Mouse (Mus musculus) Patski (cell line): ENCODE results near the gene Ifnl2. TPM values are rescaled to one million over a fixed set of nuclear protein-coding genes. Genes with fewer than 3 reads are reported as not detected.

Source experiments
- ATAC-seq: fragments of 100-300 bp; one replicate; pipeline ENCODE4 v1.8.0; 2021
- CTCF ChIA-PET: fragments of 350-600 bp; sonication (Branson Sonifier 250); formaldehyde crosslinking; loops from one replicate; lab custom pipeline; 2022; ENCODE audit warnings: inconsistent platforms; lab: Charles Lee
- POLR2A ChIA-PET: fragments of 350-600 bp; sonication (Branson Sonifier 250); formaldehyde crosslinking; loops from one replicate; lab custom pipeline; 2022; ENCODE audit warnings: antibody characterized with exemption, inconsistent platforms; lab: Charles Lee
- DNase-seq: peaks from one replicate; pipeline ENCODE4 v3.0.0-alpha.2; 2011; ENCODE audit warnings: low read depth, low spot score
- H3K27me3 ChIP-seq: fragments of 371-371 bp; one replicate; pipeline ENCODE4 v1.5.1; 2021
- CTCF ChIP-seq: fragments of 100-300 bp; IDR thresholded peaks from one replicate; pipeline ENCODE4 v1.5.1; 2021
- in situ Hi-C: fragments of 300-500 bp; cut with MboI; formaldehyde crosslinking; loops from 3 replicates; pipeline ENCODE4 v1.11.1; 2018; ENCODE audit warnings: low pct_unique_long_range_greater_than_20kb, mixed read lengths
- polyA plus RNA-seq: library from polyadenylated mRNA; unstranded; gene quantifications from one replicate; pipeline ENCODE4 v1.2.3, GENCODE M21; 2021

The Ifnl2 gene
- polyA plus RNA-seq, 1 experiment from 2014 or later: not detected

DNA sequence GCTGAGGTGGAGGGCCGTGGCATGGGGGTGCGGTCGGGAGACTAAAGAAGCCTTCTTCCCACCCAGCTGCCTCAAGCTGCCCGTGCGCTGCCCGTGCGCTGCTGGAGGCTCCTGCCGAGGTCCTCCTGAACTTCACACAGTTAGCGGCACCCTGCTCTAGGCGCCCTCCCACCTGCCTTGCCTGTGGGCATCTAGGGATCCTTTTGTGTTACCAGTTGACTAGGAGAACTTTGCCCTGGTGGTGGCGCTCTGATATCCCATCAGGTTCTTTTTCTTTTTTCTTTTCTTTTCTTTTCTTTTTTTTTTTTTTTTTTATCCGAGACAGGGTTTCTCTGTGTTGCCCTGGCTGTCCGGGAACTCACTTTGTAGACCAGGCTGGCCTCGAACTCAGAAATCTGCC, 19.4 kb downstream of the Ifnl2 start:
- in situ Hi-C loops: loop anchor here (25.0 kb wide), 1 partner anchor 1071 kb away; no protein-coding TSS in a partner anchor
- H3K27me3 ChIP-seq: peaks cover 16% of the 10 kb centered on the region
- no peak for TF ChIP-seq CTCF
- POLR2A ChIA-PET: no interaction called here
- CTCF ChIA-PET: no interaction called here
- DNase-seq: no peak
- ATAC-seq: no peak

DNA sequence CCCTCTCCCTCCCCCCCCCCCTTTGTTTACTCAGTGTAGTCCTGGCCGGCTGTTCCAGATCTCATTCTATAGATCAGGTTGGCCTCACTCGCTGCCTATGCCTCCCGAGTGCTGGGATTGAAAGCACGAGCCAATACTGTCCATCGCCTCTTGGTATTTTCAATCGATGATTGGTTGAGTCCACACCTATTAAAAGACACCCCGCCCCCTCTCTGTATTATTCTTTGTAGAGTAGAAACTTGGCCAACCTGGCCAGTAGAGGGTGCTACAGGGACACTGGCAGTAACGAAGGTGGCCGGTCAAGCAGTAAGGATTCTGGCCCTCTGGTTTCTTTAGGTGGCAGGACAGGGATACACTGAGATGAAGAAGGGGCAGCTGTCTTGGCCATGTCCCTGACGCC, 19.8 kb downstream of the Ifnl2 start:
- ChIA-PET POLR2A (no interaction called here), CTCF (no interaction called here)
- ATAC-seq: no peak
- in situ Hi-C loops: loop anchor here (25.0 kb wide), 1 partner anchor 1072 kb away; no protein-coding TSS in a partner anchor
- no peak for DNase-seq
- peaks cover 16% of the 10 kb centered on the region for H3K27me3 ChIP-seq
- TF ChIP-seq CTCF: peak; percentile 52

DNA sequence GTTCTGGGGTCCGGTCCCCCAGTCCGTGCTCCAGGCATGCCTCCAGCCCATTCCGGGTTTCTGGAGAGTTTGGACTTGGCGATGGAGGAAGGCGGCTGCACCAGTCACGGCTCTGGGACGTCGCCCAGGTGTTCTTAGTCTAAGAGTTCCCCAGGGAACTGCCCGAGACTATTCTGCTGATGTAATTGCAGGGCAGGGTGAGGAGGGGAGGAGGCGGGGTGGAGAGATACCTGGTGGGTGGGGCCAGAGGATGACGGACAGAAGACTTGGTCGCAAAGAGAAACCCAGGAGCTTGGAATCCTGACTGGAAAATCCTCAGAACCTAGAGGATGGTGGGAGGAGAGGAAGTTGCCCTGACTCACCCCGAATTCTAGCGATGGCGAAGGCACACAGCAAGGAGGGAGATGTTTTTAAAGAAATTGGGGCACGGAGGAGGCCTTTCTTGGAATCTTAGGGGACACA, 22.2 kb downstream of the Ifnl2 start:
- DNase-seq (no peak), ATAC-seq (no peak)
- H3K27me3 ChIP-seq: peaks cover 13% of the 10 kb centered on the region
- ChIA-PET CTCF (no interaction called here), POLR2A (no interaction called here)
- TF ChIP-seq CTCF: no peak
- in situ Hi-C loops: loop anchor here (25.0 kb wide), 1 partner anchor 1074 kb away; no protein-coding TSS in a partner anchor

DNA sequence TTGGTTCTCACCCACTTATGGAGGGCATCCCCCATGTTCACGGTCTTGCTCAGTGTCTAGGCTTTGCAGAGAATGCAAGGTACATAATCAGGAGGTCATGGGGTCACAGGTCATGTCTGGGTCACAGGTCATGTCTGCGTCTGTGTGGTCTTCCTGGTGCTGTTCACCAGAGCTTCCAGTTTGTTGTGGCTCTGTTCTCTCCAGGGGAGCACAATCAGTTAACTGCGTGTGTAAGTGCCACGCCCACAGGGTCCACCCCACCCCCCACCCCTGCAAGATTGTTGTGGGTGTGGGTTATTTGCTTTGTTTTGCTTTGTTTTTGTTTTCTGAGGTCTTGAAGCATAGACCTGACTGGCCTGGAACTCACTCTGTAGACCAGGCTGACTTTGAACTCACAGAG, 26.1 kb downstream of the Ifnl2 start:
- ChIA-PET POLR2A (no interaction called here), CTCF (no interaction called here)
- no peak for DNase-seq
- no peak for TF ChIP-seq CTCF
- in situ Hi-C loops: loop anchor here (25.0 kb wide), 1 partner anchor 1078 kb away; no protein-coding TSS in a partner anchor
- no peak for ATAC-seq
- H3K27me3 ChIP-seq: peaks cover 17% of the 10 kb centered on the region

DNA sequence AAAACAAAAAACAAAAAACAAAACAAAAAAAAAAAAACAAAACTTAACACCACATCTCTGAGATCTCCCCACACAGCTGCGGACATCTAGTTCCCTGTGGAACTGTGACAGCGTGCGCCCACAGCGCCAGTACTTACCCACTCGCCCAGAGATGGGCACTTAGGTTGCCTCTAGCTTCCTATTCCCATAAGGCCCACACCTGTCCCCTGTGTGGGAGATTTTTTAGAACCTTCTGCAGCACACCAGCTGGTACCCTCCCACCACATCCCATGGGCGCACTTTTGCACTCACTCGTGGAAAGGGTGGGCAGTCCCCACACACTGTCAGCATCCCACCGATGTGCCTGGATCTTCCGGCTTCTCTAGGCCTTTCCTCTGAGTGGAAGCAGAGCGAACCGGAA, 27.4 kb downstream of the Ifnl2 start:
- ChIA-PET POLR2A (no interaction called here), CTCF (no interaction called here)
- TF ChIP-seq CTCF: no peak
- no peak for DNase-seq
- H3K27me3 ChIP-seq: peaks cover 17% of the 10 kb centered on the region
- ATAC-seq: no peak
- in situ Hi-C loops: loop anchor here (25.0 kb wide), 1 partner anchor 1079 kb away; no protein-coding TSS in a partner anchor

DNA sequence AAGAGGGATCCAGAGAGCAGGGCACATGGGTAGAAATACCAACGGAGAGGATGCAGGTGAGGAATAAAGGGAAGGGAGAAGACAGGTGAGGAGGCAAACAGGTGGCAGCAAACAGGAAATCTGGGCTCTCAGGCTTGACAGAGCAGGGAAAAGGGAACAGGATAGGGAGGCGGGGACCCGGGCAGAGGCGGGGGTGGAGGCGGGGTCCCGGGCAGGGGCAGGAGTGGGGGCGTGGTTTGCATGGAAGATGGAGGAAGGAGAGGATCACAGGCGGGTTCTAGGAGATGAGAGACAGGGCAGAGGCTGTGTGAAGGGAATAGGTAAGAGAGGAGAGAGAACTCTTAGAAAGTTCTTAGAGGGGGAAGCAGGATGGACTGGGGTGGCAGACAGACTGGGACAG, 31.4 kb downstream of the Ifnl2 start:
- in situ Hi-C loops: loop anchor here (25.0 kb wide), 1 partner anchor 1083 kb away; no protein-coding TSS in a partner anchor
- peaks cover 13% of the 10 kb centered on the region for H3K27me3 ChIP-seq
- DNase-seq (no peak), ATAC-seq (no peak)
- TF ChIP-seq CTCF: no peak
- ChIA-PET POLR2A (no interaction called here), CTCF (no interaction called here)

DNA sequence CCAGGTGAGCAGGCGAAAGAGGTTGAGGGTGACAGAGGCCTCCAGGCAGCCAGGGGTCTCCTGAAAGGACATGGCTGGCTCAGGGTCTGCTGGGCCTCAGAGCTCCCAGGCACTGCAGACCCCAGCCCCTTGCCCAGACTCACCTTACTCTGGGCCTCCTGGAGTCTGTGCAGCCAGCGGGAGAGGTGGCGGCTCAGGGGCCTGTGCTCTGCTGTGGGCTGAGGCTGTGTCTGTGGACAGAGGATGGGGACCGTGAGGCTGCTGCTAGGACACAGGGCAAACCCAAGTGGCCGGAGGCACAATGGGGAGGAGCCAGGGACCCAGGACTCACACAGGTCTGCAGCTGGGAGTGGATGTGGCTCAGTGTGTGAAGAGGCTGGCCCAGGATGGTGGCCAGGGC, 32.9 kb downstream of the Ifnl2 start:
- ChIA-PET CTCF (no interaction called here), POLR2A (no interaction called here)
- H3K27me3 ChIP-seq: peaks cover 16% of the 10 kb centered on the region
- DNase-seq (no peak), ATAC-seq (no peak)
- in situ Hi-C loops: loop anchor here (25.0 kb wide), 1 partner anchor 1085 kb away; no protein-coding TSS in a partner anchor
- TF ChIP-seq CTCF: no peak

DNA sequence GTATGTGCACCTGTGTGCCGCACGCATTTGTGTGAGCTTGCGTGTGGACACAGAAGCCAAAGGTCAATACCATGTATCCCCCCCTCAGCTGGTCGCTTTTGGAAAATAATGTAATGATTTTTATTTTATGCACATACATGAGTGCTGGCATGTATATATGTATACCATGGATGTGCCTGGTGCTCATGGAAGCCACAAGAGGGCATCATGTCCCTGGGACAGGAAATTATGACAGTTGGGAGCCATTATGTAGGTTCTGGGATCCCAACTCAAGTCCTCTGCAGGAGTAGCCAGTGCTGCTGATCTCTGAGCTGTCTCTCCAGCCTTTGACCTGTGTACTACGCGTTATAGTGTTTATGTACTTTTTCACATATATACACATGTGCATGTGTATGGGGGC, 34.1 kb downstream of the Ifnl2 start:
- ChIA-PET POLR2A (interaction anchor here (0.6 kb wide), 1 partner anchor 110 kb away, joined by 3 read pairs; no protein-coding TSS in a partner anchor), CTCF (interaction anchor here (1.4 kb wide), 1 partner anchor 92 kb away, joined by 4 read pairs; no protein-coding TSS in a partner anchor)
- in situ Hi-C loops: loop anchor here (25.0 kb wide), 1 partner anchor 1086 kb away; no protein-coding TSS in a partner anchor
- peaks cover 28% of the 10 kb centered on the region for H3K27me3 ChIP-seq
- no peak for DNase-seq
- no peak for ATAC-seq
- TF ChIP-seq CTCF: no peak

DNA sequence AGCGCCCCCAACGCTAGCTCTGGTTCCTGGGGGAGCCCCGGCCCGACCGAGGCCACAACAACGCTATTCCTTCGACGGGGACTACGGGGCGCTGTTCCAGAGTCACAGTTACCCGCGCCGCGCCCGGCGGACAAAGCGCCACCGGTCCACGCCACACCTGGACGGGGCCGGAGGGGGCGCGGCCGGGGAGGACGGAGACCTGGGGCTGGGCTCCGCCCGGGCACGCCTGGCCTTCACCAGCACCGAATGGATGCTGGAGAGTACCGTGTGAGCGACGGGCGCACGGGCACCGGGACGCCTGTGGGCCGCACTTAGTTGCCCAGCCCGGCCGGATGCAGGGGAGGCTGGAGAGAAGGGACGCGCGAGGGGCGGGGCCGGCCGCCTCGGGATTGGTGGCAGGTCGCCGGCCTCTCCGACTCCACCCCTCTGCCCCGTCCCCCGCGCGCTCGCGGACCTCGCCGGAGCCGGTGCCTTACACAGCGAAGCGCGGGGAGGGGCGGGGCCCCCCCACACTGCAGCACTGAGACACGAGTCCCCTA, 43.0 kb downstream of the Ifnl2 start:
- in situ Hi-C loops: no loop called here
- ChIA-PET CTCF (no interaction called here), POLR2A (no interaction called here)
- TF ChIP-seq CTCF: no peak
- peaks cover 20% of the 10 kb centered on the region for H3K27me3 ChIP-seq
- ATAC-seq (no peak), DNase-seq (no peak)

DNA sequence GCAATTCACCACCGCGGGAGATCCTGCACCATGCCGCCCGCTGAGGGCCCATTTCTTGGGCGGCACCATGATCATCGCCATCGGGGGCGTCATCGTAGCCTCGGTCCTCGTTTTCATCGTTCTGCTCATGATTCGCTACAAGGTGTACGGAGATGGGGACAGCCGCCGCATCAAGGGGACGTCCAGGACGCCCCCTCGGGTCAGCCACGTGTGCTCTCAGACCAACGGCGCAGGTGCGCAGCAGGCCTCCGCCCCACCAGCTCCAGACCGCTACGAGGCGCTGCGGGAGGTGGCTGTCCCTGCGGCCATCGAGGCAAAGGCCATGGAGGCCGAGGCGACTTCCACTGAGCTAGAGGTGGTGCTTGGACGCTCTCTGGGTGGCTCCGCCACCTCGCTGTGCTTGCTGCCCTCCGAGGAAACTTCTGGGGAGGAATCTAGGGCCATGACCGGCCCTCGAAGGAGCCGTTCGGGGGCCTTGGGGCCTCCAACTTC, 43.5 kb downstream of the Ifnl2 start:
- in situ Hi-C loops: no loop called here
- no peak for ATAC-seq
- CTCF ChIA-PET: no interaction called here
- peaks cover 15% of the 10 kb centered on the region for H3K27me3 ChIP-seq
- no peak for DNase-seq
- POLR2A ChIA-PET: no interaction called here
- TF ChIP-seq CTCF: no peak
